Mouse (Mus musculus) heart, postnatal 4 days (tissue): Measurements from ENCODE around the gene Ube2v1. TPM values are rescaled to one million over a fixed set of nuclear protein-coding genes. Genes with fewer than 3 reads are reported as not detected.
A peak's percentile ranks its signal among the peaks of the same experiment; 100 is the strongest.
"Not testable (repeated sequence)": the region's sequence is repeated elsewhere in the genome, so short reads cannot be mapped to it uniquely, and the experiment has no call there.

Experiments
- DNase-seq: peaks from one replicate; pipeline ENCODE4 v3.0.0; 2021
- total RNA-seq, 2 experiments: library from RNA; stranded (reverse); gene quantifications; 2 replicates each; pipeline ENCODE4 v1.2.3; 2021

The Ube2v1 gene
- total RNA-seq, 2 experiments from 2014 or later = 131 to 137 TPM

DNA sequence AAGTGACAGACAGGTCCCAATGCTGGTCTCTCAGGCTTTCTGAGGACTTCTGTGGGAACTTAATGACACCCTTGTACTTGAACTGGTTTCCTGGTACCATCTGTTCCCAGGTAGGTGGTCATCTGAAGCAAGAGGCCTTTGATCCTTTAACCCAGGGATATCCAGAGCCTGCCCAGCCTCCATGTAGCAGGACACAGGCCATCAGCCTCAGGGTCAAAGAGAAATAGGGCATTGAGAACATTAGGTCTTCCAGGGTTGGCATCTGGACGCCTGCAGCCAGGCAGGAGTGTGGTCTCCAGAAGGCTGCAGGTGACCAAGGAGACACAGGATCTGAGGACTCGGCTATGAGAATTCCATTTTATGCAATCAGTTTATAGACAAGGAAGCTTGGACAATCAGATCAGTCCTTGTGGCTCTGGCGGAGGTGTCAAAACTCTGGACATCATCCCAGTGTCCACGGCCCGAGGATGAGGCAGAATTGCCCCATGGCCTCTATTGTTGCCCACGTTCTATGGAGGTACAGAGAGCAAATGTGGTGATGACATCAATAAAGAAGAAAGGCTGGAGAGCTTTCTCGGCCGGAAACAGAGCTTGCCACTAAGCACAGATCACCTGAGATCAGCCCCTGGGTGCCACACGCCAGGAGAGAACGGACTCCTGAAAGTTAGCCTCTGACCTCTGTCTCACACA lies 23.2 kb upstream of the Ube2v1 start:
- DNase-seq = no peak

DNA sequence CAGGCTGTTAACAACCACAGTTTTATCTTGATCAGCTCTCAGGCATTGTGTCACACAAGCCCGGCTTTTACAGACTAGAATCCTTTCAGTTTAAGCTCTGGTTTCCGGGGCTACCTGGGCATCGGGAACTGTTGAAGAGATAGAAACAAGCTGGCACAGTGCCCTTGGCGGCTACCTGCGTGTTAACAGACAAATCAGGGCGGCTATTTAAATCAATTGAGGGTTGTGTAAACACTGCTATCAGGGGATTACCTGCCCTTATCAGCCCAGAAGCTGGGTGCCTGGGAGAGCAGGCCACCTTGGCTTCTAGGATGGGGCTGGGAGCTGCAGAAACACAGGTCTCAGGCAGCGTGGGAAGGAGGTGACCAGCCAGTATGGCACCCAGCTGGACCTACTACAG lies 20.8 kb upstream of the Ube2v1 start:
- DNase-seq = no peak

DNA sequence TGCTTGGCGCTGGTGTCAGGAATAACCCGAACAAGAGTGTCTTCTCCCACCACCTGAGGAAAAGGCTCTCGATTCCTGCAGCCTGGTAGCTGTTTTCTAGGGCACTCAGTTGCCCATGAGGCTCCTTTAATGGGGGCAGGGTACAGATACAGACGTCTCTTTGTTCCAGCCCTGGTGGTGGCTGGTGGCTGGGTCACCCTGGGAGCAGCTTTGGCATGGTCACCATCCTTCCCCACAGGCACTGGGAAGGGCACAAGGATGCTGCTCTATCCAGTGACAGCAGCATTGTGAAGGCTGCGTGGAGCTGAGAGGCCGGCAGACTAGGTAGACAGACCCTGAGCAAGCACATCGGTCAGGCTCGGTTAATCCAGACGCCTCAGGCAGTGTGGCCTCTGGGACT lies 19.7 kb upstream of the Ube2v1 start:
- DNase-seq = no peak

DNA sequence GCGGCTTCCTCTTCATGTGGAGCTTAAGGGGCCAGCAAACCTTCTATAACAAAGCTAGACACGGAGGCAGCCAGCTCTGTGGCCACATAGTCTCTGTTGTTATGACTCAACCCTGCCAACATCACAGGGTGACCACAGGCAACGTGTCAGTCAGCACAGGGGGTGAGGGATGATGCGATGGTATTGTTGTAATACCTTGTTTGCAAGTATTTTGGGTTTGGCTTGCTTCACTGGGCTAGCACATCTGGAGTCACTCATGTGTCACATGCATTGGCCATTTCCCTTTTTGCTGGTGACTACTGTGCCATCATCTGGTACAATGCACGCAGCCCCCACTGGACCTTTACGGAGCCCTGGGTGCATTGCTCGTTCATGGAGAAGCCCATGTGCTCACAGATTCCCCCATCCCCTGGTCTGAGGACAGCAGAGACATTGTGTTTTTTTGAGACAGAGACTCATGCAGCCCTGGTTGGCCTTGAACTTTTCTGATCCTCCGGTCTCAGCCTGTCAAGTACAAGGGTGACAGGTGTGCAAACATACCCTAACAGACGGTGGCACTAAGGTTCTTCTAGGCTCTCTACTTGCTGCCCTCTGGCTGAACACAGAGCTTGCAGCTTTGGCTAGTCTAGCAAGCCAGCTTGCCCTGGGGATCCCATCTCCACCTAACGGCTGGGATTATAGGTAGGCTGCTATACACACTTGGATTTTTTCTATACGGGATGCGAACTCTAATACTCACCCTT lies 17.6 kb upstream of the Ube2v1 start:
- no peak for DNase-seq

DNA sequence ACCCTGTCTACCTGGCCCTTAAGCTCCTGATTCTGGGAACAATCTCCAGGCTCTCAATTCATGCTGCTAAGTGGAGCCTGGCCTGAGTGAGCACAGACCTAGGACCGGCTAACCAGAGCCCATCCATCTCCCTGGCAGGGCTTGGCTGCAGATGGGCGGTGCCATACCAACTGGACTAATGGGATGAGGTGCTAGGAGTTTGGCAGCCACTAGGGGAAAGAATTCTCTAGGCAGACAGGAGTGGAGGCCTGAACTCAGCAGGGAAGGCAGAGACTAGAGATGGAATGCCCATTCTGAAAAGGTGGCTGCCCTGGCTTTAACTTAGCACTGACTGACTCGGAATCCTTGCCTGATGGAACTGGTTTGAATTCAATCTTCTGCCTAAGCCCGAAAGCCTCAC lies 14.5 kb upstream of the Ube2v1 start:
- no peak for DNase-seq

DNA sequence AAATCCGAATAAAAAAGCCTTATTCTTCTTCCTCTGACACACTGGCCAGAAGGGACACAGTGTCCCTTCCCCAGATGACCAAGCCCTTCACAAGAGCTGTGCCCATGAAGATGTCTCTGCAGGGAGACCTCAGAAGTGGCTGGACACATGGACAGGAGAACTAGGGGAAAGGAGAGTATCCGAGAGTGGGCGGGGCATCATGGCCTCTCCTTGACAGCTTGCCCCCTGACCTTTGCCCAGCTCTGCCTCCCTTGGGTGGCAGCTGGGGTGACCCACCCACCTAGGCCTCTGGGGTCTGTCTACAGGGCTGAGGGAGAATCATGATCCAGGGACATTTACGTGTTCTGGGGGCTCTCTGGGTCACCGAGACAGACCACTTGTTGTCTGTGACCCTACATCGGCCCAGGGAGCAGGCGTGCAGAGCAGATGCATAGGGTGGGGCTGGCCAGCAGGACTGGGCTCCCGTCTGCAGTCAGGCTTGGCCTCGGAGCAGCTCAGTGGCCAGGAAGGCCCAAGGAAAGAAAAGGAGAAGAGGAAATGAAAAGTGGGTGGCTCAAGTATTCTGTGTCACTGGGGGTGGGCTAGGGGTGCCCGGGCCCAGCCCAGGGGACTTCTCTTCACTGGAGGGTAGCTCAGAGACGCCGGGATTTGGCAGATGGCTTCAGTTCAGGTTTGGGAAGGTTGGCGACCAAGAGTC lies 11.6 kb upstream of the Ube2v1 start:
- DNase-seq = not testable (repeated sequence)

DNA sequence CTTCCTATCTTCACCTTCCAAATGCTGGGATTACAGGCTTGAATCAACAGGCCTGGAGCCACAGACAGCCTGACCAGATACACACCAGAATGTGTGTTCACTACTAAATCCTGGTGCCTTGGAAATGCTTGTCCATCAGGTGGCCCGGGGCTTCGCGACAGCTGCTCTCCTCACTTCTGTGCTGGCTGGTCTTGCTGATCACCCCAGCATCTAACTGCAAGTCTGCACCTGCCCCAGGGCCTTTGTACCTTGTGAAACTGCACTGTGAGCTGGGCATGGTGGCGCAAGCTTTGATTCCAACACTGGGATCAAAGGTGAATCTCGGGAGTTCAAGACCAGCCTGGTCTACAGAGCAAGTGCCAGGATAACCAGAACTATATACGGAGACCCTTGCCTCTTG lies 10.3 kb upstream of the Ube2v1 start:
- DNase-seq = no peak

DNA sequence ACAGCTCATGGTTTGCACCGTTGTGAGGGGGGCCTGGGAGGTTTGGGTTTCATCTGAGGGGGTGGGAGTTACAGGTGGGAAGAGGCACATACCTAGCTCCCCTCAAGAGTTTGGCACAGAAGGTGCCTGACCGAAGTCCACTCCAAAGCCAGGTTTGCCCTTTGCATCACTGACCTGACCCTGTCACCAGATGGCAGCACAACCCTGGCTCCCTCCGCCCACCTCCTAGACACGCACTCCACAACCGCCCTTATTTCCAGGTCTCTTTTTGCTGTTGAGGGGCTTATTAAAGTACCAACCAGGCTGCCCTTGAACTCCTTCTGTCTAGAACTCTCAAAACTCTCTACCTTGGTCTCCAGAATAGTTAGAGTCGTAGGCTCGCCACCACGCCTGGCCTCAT lies 9.4 kb upstream of the Ube2v1 start:
- DNase-seq = peak; percentile 72

DNA sequence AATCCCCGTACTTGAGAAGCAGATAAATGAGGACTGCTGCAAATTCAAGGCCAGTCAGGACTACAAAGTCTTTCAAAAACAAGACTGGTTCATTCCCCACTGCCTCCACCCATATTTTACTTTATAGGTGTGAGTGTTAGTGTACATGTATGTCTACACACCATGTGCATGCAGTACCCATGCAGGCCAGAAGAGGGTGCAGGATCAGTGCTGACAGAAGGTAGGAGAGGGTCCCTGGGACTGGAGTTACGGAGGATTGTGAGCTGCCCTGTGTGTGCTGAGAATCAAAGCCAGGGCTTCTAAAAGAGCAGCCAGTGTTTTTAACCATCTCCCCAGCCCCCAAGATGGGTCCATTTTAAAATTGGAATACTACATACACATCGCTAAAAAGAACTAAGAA lies 8.4 kb upstream of the Ube2v1 start:
- DNase-seq = peak; percentile 62

DNA sequence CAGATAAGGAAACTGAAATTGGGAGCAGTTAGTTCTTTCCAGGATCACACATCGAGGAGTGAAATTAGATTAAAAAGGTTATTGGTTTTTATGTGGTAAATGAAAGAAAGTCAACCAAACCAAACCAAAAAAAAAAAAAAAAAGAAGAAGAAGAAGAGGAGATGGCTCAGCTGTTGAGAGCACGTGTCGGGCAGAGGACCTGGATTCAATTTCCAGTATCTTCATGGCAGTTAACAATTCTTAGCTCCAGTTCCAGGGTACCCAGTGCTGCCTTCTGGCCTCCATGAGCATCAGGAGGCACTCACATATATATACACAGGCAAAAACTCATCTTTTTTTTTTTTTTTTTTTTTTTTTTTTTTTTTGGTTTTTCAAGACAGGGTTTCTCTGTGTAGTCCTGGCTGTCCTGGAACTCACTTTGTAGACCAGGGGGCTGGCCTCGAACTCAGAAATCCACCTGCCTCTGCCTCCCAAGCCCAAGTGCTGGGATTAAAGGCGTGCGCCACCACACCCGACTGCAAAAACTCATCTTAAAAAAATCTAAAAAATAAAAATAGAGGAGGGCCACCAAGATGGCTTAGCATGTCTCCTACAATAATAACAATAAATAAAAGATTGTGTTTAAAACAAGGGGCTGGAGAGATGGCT lies 3.1 kb upstream of the Ube2v1 start:
- no peak for DNase-seq

DNA sequence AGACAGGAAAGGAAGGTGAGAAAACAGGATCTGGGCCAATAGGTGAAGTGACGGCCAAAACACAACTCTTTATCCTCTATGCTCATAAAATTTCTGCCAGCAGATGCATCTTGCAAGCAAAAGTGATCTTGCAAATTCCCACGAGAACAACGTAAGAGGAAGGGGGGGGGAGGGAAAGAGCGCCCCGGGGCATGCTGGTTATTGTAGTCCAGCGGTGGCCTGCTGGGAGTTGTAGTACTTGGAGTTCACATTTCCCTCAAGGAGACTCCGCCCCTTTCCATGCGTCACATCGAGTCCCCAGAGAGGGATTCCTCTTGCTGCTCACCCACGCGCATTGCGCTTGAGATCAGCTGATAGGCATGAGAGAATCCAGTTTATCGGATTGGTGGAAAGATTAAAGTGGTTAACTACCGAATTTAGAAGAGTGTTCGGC lies 2.5 kb upstream of the Ube2v1 start:
- DNase-seq = peak; percentile 94

DNA sequence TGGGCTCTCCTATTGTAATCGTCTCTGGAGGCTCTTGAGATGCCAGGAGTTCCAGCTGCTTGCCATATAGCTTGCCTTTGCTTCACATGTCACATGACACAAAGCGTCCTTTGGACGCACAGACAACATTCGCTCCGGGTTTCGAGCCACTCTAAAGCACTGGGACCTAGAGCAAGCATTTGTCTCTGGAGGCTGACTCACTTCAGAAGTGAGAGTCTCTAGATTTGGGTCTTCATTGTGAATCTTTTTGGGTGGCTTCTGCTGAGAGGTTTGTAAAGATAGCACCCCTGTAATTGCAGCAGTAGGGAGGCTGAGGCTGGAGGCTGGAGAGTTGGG lies 1.6 kb upstream of the Ube2v1 start:
- no peak for DNase-seq

DNA sequence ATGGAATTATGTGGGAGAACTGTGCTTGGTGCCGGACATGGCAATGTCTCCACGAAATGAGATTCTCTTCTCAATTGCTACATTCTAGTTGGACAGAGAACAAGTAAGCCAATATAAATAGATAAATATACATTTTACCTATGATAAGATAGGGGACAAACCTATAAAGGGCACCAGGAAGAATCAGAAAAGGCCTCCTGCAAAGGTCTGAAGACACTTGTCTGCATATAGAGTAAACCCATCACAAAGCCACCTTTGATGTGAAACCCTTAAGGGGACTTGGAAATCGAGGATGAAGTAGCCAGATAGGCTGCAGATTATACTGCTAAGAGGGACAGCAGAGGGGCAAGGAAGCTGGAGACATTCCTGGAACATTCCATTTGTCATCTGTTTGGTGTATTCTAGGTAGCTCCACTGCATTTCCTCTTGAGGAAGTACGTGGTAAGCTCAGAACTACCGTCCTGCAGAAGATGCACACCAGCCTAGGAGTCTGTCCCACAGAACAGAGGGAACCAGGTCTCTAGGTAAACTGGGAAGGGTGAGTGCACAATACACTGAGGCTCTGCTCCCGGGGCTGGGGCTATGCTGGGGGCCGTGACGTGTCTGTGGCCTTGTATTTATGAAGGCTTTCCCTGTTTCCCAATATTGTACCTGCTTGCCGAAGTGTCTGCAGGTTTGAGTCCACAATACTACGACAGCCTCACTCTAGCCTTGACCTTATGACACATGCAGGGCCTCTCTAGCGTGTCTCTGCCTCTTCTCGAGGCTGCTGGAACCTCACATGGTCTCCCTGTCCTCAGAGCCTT lies 1.0 kb upstream of the Ube2v1 start:
- DNase-seq = no peak

DNA sequence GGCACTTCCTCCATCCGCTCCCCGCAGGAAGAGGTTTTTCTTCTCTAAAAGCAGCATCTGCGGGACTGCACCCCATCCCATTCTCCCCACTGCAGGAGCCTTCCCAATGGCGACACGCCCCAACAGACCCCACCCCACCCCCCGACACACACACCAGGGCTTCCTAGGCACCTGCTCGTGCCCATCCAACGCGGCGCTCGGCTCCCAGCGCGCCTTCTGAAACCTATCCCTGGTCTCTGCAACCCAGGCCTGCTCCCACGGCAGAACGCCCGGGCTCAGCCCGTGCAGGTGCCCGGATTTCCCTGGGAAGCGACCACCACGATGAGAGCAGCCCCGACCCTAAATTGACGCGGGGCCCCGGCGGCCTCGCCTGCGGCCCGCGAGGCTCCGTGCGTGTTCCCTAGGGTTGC lies 709 bp downstream of the Ube2v1 start:
- no peak for DNase-seq

DNA sequence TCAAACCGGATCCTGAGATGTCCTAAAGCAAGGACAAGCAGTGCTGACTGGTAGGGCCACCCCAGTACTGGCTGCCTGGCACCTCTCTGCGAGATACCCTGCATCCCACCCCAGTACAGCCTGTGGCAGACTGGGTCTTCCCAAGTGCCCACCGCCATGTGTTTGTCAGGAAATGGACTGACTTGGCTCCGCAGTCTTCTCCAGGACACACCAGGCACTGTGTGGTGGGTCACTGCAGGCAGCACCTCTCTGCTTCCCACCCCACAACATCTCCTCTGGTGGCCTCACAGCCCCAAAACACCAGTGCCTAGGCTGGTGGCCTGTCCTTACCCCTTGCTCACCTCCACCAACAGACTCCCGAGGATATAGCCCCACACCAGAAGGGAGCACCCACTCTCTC lies 1.5 kb downstream of the Ube2v1 start:
- DNase-seq = no peak

DNA sequence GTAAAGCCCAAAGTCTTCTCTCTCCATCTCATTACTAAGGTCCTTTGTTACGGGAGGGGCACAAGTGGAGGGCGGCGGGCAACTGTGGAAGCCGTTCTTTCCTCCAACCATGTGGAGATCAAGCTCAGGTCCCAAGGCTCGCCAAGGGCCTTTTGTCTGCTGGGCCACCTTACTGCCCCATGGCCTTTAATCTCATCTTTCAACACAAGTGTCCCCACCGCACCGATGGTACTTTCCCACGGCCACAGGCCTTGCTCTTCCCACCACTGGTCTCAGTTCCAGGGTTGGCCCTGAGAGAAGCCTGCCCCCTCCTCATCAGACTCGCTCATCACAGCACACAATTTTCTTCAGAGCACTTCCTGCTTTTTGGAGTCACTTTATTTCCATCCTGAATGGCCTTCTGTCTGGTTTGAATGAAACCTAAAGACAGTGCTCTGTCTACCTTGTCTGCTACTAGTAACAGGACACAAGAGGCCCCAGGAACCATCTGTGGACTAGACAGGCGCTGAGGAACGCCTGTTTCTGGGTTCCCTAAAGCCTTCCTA lies 2.2 kb downstream of the Ube2v1 start:
- DNase-seq = no peak

DNA sequence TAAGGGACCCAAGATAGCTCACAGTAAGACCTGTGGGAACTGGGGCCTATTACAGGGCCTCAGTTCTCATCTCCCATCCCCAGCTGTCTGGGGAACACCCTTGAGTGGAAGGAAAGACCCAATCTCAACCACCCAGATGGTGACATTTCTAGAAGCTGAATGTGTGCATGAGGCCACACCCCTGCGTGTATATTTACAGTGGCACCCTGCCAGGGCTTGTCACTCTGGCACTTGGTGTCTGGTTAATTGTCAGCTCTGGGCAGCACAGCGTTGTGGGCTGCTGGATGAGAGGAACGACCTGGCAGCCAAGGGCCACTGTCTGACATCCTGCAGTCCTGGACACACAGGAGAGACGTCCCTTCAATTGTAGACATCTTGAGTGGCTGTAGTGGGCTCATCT lies 3.0 kb downstream of the Ube2v1 start:
- DNase-seq = peak; percentile 69

DNA sequence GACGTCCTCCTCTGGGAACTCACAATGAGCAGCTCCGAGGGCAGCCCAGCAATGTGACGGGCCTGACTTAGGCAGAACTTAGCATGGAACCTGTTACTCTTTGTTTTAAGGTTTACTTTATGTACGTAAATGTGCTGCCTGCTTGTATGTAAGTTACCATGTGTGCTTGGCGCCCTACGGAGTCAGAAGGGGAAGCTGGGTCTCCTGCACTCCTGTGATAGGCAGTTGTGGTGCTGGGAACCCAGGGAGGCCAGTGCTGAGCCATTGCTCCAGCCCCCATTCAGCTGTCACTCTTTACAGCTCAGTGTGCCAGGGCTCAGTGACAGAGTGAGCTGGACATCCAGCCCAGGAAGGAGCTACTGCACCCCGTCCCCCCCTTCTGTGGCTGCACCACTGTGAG lies 4.9 kb downstream of the Ube2v1 start:
- no peak for DNase-seq

DNA sequence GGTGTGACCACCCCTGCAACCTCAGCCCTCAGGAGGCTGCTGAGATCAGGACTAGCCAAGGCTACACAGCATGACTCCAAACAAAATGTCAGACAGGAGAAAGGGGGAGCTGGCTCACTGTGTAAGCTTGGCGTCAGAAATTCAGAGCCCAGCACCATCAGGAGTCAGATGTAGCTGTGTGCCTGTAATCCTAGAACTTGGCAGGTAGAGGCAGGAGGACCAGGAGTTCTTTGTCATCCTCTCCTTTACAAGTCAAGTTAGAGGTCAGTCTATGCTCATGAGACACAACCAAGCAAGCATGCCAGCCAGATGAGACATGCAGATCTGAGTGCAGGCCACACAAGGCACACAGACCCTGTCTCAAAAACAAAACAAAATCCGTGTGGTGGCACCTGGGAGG lies 6.2 kb downstream of the Ube2v1 start:
- no peak for DNase-seq

DNA sequence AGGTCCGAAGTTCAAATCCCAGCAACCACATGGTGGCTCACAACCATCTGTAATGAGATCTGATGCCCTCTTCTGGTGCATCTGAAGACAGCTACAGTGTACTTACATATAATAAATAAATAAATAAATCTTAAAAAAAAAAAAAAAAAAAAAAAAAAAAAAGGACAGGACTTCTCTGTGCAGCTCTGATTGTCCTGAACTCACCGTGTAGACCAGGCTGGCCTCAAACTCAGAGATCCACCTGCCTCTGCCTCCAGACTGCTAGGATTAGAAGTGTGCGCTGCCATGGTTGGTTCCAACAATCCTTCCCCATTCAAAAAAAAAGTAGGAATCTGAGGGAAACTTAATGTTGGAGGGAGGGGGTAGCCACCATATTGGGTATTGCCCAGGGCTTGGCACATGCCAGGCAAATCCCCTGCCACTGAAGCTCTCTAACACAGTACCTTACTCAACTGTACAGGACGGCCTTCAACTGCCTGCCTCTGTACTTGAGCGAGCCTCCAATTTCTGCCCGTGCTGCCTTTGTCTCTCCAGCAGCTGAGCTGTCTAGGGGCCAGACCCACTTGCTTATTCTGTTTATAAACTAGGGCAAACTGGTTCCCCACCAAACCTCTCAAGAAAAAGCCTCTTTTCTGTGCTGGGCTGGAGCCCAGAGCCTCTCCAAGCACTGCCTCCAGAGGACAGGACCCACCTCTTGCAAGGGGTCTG lies 7.4 kb downstream of the Ube2v1 start:
- DNase-seq = no peak

DNA sequence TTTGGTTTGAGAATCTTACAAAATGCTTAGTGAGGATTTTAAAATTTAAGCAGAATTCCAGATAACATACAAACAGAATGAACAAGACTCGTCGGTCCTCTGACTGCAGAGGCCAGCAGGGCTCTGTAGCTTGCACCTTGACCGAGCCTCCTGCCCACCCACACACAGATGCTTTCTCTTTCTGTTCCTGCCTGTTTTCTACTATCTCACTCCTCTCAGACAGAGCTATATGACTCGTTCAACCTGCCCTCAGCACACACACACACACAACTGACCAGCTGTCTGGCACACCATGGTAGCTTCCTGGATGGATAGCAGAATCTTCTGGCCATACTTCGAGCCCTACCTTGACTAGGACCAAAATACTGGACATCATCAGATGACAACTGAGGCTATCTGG lies 8.9 kb downstream of the Ube2v1 start:
- no peak for DNase-seq

DNA sequence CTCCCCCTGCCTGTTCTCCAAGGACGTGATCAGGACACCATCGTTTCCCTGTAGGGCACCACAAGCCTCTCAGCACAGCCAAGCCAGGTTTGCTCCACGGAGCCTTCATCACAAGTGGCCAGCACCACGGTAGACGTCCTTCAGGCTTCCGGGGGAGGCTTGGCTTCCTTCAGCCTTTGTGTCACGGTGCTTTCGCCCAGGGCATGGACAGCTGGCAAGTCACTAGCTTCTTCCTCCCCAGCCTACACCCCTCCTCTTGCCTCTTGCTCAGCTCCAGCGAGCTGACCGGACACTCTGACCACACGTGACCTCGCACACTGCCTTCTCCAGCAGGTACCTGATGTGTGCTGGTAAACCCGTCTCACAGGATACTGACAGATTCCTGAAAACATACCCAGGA lies 9.5 kb downstream of the Ube2v1 start:
- no peak for DNase-seq
